Mouse (Mus musculus) layer of hippocampus, adult 11-12 months (tissue): ENCODE data around the gene Rnf212b.

ENCODE experiments used
- DNase-seq: peaks from one replicate; pipeline ENCODE4 v3.0.0; 2022; ENCODE audit warnings: low spot score

Rnf212b gene

GRCm38 (mm10) chr14:54796760-54797159 lies 17.2 kb upstream of the Rnf212b start:
- no peak for DNase-seq

DNA sequence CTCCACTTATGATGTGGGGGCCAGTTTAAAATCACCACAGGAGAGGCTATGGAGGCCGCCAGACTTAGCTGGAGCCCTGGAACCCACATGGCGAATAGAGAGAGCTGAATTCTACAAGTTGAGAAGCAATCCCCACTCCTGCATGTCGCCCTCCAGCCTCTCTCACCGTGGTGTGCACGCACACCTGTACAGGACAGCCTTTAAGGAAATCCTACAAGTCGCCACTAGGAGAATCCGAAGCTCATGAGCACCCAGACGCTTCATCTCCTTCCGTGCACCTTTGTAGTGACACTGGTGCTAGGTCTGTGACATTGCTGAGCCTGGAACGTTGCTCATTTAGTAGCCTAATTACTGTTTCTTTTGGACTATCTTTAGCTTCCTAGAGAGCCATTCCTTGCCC lies 14.3 kb upstream of the Rnf212b start:
- DNase-seq, result no peak

- DNase-seq, result no peak
Observed at GRCm38 (mm10) chr14:54802428-54802827, 11.5 kb upstream of the Rnf212b start.

DNA sequence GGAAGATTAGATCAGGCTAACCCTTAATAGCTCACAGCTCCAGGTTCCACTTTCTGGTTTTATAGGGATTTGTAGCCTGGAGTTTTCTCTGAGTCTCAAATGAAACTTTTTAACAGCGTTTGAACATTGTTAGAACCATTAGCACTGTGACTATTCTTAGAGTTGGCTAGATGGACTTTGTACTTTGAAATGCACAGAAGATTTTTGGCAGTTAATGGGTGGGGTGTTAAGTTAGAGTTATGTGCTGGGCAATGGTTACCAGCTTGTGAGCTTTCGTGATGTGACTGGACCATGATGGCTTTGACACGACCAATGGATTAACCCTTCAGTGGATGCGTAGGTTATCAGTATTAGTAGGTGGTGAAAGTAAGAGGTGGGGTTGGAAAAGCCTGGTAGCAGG lies 7.8 kb upstream of the Rnf212b start:
- no peak for DNase-seq

DNA sequence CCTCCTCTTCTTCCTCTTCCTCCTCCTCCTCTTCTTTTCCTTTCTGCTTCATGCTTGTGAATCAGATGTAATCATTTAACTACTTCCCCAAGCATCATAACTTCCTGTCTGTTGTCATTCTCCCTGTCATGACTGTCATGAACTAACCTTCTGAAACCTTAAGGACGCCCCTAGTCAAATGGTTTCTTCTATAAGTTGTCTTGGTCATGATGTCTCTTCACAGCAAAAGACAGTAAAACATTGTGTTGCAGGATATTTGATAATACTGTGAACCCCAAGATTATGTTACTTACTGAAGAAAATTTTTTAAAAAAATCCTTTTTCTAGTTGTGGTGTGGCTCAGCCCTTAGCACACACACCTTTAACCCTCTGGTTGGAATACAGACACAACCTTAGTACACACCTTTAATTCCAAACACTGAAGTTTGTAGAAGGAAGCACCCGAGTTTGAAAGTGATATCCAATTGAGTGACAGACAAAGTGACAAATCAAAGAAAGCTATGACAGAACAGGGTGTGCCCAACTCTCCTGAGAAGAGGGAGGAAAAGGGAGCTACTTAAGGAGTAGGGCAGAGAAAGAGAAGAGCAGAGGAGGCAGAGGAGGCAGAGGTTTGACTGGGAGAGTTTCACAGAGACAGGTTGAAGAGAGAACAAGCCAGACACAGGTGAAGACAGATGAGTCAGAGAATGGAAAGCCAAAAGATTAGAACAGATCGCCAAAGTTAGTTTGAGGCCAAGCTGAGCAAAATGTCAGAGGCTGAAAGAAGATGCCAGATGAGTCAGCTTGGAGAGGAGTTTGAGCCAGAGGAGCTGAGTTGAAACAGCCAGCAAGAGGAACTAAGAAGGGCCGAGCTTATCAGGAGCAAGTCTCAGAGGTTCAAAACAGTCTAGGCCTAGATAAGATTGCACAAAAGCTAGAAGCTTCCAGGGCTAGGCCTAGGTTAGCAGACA lies 4.9 kb upstream of the Rnf212b start:
- no peak for DNase-seq

GRCm38 (mm10) chr14:54809668-54810033 lies 4.3 kb upstream of the Rnf212b start:
- no peak for DNase-seq

GRCm38 (mm10) chr14:54815737-54816136 lies 1.8 kb downstream of the Rnf212b start:
- DNase-seq, result no peak

DNA sequence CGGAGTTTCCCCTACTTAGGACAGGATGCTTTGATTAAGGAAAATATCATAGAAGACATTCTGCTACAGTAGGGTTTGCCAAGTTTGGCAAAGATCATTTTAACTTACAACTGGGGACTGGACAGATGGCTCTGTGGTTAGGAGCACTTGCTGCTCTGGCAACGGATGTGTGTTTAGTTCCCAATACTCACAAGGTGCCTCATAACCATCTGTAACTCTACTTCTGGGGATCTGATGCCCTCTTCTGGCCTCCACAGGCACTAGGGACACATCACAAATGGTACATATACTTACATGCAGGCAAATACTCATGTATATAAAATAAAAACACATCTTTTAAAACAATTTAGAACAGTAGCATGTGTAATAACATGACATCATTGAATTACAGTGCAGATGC lies 3.9 kb downstream of the Rnf212b start:
- peak; percentile 30 for DNase-seq

DNA sequence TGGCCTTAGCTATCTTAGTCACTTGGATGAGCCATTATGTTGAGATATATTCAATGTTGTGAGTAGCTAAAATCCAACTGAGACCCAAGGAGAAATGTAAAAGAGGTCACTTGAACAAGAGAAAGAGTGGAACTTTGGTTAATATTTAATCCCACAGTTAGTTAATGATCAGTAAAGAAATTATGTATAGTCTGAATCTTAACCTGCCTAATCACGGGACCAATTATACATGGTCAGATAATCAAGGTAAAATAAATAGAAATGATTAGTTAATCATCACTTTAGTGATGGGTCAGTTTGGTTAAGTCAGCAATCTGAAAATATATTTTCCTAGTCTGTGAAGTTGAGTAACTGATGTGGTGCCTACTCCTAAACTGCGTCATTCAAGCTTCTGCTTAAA lies 8.4 kb downstream of the Rnf212b start:
- DNase-seq, result no peak

DNA sequence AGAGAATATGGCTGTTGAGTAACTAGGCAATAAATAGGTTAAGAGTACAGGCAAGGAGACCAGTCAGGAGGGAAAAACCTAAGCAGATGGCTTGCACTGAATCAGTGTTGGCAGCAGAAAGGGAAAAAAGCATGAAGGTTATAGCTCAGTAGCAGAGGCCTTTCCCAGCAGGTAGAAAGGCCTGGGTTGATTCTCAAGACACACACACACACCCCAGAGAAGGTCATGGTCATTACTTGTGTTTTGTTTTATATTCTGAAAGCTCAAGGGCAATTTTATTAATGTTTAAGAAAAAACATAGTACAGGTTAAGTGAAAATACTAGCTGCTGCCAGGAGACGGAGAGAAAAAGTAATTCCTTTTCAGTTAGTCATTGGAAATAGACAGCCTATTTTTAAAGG lies 9.8 kb downstream of the Rnf212b start:
- DNase-seq, result no peak

DNA sequence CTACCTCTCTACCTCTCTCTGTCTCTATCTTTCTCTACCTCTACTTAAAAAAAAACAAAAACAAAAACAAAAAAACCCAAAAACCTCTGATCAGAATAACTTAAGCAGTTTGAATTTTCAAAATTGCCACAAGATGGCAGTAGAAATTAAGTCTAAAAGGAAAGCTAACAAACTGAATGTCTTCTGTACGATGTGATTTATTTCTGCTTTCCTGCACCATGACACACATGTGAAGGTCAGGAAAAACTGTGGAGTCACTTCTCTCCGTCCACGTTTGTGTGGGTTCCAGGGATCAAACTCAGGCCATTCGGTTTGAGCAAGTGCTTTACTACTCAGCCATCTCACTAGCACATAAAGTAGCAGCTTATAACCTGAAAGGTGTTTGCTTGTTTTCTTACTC lies 29.5 kb downstream of the Rnf212b start:
- DNase-seq, result no peak

- no peak for DNase-seq
Observed at GRCm38 (mm10) chr14:54855726-54856125, 41.8 kb downstream of the Rnf212b start.

DNA sequence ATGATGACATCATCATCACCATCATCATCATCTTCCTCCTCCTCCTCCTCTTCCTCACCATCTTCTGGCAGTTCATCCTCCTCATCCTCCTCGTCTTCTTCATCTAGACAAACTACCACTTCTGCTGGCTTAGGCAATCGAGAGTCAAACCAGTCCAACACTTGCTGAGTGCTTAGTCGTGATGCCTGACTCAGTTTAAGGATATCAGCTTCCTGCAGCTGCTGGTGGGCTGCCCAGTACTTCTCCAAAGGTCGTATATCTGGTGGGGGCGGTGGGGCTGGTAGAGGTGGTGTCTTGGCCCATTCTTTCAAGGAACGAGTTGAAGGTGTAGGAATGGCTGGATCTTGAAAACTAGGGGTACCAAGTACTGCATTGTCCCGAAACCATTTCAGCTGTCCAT lies 42.8 kb downstream of the Rnf212b start:
- no peak for DNase-seq

DNA sequence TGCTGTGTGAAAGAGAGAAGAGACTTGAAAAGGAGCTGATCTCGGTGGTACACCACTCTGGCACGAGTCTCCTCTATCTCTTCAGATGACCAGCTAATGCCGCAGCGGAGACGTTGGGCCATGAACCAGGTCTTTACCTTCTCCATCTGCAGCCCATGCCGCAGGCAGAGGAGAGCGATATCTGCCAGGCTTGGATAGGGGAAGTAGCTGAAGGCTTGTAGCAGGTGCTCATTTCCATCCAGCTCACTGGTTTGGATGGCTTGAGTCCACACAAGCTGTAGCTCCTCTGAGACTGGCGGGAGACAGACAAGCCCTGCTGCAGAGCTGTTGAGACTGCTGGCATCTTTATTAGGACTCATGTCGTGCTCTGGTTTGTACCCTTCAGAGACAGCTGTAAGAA lies 44.0 kb downstream of the Rnf212b start:
- no peak for DNase-seq

DNA sequence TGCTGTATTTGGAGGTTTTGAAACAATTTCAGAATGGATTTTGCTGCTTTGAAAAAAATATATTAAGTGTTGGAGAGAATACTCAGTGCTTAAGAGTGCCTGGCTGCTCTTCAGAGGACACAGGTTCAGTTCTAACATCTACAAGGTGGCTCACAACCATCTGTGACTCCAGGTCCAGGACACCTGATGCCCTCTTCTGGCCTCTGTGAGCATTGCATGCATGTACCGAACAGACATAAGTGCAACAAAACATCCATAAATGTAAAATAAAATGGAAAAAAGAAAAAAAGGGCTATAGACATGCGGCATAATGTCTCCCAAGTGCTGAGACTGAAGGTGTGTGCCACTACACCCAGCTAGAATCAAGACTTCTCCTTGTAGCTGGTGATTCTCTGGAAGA lies 46.6 kb downstream of the Rnf212b start:
- DNase-seq, result peak; percentile 78

GRCm38 (mm10) chr14:54863501-54864312 lies 49.8 kb downstream of the Rnf212b start:
- DNase-seq, result peak; percentile 93

- DNase-seq, result no peak
Observed at GRCm38 (mm10) chr14:54864313-54865036, 50.5 kb downstream of the Rnf212b start.

GRCm38 (mm10) chr14:54865626-54866025 lies 51.7 kb downstream of the Rnf212b start:
- DNase-seq, result no peak

DNA sequence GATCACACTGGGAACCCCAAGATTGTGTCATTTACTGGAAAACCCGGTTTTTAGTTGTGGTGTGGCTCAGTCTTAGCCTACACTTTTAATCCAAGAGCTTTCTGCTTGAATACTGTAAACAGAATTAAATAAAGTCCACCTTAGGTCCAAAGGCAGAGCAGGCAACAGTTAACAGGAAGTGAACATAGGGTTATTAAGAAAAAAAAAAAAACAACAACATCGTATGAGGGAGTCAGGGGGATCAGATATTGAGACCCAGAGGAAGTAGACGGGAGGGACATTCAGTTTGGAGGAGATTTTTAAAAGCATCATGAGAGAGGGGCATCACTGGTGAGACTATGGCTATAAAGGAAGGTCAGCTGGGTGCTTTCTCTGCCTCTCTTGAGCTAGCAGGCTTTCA lies 52.3 kb downstream of the Rnf212b start:
- no peak for DNase-seq

DNA sequence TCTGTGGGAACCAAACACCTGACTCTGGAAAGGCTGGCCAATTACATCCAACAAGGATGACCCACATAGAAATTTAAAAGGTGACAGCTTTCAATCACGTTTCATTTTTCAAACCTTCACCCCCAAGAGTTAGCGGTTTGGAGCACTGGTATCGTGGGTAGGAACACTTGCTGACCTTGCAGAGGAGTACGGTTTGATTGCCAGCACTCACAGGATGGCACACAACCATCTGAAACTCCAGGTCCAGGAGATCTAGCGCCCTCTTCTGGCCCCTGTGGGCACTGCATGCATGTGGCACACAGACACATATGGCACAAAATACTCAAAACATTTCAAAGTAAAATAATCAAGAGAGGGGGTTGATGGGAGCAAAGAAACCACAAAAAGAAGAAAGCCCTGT lies 53.0 kb downstream of the Rnf212b start:
- no peak for DNase-seq

DNA sequence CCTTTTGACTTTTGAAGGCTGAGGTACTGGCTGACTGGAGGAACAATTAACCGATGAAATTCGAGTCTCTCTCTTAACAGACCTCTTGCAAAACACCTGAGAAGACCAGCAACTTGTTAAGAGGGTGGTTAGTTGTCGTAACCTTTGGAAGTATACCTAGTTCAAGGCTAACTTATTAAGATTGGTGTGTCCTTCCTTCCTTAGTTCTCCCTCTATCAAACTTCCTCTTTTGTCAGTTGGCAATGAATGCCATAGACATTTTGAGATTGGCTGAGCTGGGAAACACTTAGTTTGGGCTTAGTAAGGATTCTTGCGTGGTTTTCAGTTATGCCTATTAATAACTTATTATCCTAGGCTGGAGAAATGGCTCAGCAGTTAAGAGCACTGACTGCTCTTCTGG lies 54.1 kb downstream of the Rnf212b start:
- no peak for DNase-seq

DNA sequence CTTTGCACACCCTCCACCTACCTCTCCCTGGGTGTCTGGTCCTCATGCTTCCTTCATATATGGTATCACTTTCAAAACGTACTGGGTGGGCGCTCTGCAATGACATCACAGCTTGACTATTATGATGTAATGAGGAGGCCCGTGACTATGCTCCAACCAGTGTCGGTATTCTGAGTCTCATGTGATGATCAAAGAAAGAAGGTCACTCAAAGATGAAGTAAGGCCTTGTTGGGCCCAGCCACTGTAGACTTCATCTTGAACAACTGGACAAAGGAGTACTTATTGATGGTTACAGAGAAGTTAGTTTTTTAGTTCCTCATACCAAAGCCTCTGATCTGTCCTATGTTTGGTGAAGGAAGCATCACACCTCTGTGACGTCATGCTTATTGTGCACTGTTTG lies 56.9 kb downstream of the Rnf212b start, which contains the start of gene Homez:
Gene Homez (minus strand): TSS at position 101 of the 400 bp plus-strand sequence.
- no peak for DNase-seq
